Mouse (Mus musculus) kidney, embryonic 15.5 days (tissue): Measurements from ENCODE around the gene Ap3d1. TPM values are rescaled to one million over a fixed set of nuclear protein-coding genes. Genes with fewer than 3 reads are reported as not detected.

Experiments
- ATAC-seq: fragments of 200-750 bp; cut with Nextera tagmentation; replicated peaks from 2 replicates; pipeline ENCODE4 v1.8.0; 2017; ENCODE audit warnings: moderate TSS enrichment; ENCODE audit not compliant: low FRiP score
- H3K27ac ChIP-seq: fragments of 300-500 bp; sonication (generic); 2 replicates; pipeline ENCODE4 v1.5.1; 2015; ENCODE audit warnings: mild to moderate bottlenecking, inconsistent platforms
- H3K27me3 ChIP-seq: fragments of 300-500 bp; sonication (generic); 2 replicates; pipeline ENCODE4 v1.6.1; 2015; ENCODE audit warnings: inconsistent platforms
- H3K36me3 ChIP-seq: fragments of 300-500 bp; sonication (generic); 2 replicates; pipeline ENCODE4 v1.6.1; 2015; ENCODE audit warnings: inconsistent platforms
- H3K4me1 ChIP-seq: fragments of 300-500 bp; sonication (generic); 2 replicates; pipeline ENCODE4 v1.6.1; 2015; ENCODE audit warnings: inconsistent platforms
- H3K4me2 ChIP-seq: fragments of 300-500 bp; sonication (generic); 2 replicates; pipeline ENCODE4 v1.6.1; 2015; ENCODE audit warnings: moderate library complexity, mild to moderate bottlenecking, inconsistent platforms
- H3K4me3 ChIP-seq: fragments of 300-500 bp; sonication (generic); replicated peaks from 2 replicates; pipeline ENCODE4 v1.5.1; 2015; ENCODE audit warnings: mild to moderate bottlenecking, inconsistent platforms
- H3K9ac ChIP-seq: fragments of 300-500 bp; sonication (generic); 2 replicates; pipeline ENCODE4 v1.6.1; 2015; ENCODE audit warnings: mild to moderate bottlenecking, inconsistent platforms
- H3K9me3 ChIP-seq: fragments of 300-500 bp; sonication (generic); replicated peaks from 2 replicates; pipeline ENCODE4 v1.6.1; 2016; ENCODE audit warnings: inconsistent platforms
- WGBS: fragments of 180-500 bp; shearing (Covaris S2); methylation state at CpG from one replicate; pipeline ENCODE4 v1.1.7; 2015; ENCODE audit warnings: mixed read lengths; 5-methylcytosine and 5-hydroxymethylcytosine counted together
- polyA plus RNA-seq: library from polyadenylated mRNA; unstranded; fragments of >200 nt; fragmentation: Nextera tagmentation; extraction: Ambion mirVana; gene quantifications from 2 replicates; pipeline ENCODE4 v1.2.1, GENCODE M21; 2015

Gene Ap3d1
- polyA plus RNA-seq, 1 experiment from 2014 or later = 70.9 TPM

DNA sequence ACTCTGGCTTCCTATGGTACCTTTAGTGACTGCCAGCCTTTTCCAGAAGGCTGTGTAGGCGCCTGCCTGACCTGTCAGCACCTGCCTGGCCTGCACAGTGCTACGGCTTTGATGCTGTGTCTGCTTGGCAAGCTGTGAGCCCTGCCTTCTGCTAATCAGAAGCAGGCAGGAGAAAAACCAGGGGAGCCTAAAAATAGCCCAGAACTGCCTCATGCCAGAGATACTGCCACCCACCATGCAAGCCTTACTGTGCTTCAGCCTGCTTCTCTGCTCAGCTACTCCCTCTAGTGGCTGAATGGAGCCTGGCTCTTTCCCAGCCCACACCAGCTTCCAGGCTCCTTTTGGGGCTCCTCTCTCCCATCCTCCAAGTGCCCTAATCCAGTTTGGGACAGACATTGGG lies 32.5 kb upstream of the Ap3d1 start:
- peaks cover 100% of the 10 kb centered on the region for H3K36me3 ChIP-seq
- ATAC-seq = no peak
- no peak overlapping the region for H3K4me3 ChIP-seq
- H3K4me2 ChIP-seq = no peak overlapping the region
- H3K27ac ChIP-seq = peak overlapping the region; percentile 39; the same call in 1 of the 2 replicates
- H3K27me3 ChIP-seq = no peaks in the 10 kb centered on the region
- no peaks in the 10 kb centered on the region for H3K4me1 ChIP-seq
- 79% methylated on average over 2 of the region's 2 CpGs for WGBS
- H3K9me3 ChIP-seq = no peaks in the 10 kb centered on the region
- no peak overlapping the region for H3K9ac ChIP-seq

DNA sequence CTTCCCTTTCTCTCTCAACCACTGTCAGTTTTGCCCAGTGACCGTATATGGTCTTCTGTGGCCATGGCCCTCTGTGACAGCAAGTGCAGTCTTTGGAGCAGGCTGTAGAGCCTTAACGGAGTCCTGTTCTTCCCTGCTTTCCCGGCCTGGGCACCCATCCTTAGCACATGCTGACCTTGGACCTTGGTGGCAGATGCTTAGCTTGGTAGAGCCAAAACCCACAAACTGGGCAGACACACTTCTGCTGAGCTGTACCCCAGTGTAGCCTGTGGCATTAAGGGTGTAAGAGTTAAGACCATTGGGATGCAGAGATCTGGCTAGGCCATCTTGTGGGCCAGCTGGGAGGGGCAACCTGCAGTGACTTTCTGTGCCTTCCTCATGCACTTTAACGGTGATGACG lies 31.8 kb upstream of the Ap3d1 start:
- H3K9me3 ChIP-seq = no peaks in the 10 kb centered on the region
- H3K4me1 ChIP-seq = no peaks in the 10 kb centered on the region
- no peaks in the 10 kb centered on the region for H3K27me3 ChIP-seq
- no peak for ATAC-seq
- H3K4me2 ChIP-seq = no peak overlapping the region
- H3K4me3 ChIP-seq = no peak overlapping the region
- WGBS = 81% methylated on average over 5 of the region's 5 CpGs
- no peak overlapping the region for H3K27ac ChIP-seq
- H3K9ac ChIP-seq = no peak overlapping the region
- H3K36me3 ChIP-seq = peaks cover 100% of the 10 kb centered on the region

DNA sequence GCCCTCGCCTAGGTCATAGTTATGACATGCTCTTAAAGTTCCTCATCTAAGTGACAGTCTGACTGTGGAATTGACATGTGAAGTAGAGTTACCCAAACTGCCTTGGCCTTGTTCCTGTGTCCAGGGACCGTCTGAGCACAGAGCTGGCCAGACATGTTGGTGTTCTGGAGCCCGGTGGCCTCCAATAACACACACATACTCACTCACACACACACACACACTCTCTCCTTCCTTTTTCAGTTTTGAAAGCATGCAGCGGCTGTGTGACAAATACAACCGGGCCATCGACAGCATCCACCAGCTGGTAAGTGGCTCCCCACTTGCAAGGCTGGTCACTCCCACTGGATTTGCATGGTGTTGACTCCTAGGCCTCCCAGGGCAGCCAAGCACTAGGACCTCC lies 26.3 kb upstream of the Ap3d1 start:
- H3K4me2 ChIP-seq = no peak overlapping the region
- ATAC-seq = no peak
- H3K27me3 ChIP-seq = no peaks in the 10 kb centered on the region
- peaks cover 5% of the 10 kb centered on the region; the same call in 1 of the 2 replicates for H3K4me1 ChIP-seq
- WGBS = 90% methylated on average over 6 of the region's 6 CpGs
- H3K9me3 ChIP-seq = no peaks in the 10 kb centered on the region
- H3K4me3 ChIP-seq = no peak overlapping the region
- H3K36me3 ChIP-seq = peaks cover 82% of the 10 kb centered on the region
- H3K27ac ChIP-seq = no peak overlapping the region
- H3K9ac ChIP-seq = no peak overlapping the region

DNA sequence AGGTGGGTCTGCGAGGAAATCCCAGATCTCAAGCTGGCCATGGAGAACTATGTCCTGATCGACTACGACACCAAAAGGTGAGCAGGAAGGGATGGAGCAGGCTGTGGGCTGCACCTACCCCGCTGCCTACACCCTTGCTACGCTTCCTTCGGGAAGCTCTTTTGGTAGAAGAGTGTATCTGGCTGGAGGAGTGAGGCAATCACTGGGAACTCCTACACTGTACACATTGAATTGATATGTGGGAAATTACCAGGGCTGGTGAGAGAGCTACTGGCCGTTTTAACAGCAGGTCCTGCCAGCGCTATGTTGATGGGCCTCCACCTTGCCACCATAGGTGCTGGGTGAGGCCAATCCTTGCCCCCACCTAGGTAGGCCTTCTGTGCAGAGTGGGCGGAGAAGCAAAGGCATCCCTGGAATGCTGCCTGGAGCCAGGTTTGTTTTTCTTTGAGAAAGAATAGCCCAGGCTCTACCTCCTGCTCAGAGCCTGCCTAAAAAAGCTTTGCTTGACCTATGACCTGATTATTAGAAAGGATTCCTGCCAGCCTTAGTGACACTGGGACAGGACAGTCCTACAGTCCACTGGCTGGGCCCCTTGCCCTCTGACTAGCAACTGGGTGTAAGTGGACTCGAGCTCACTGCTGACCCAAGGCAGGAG lies 24.2 kb upstream of the Ap3d1 start:
- peaks cover 62% of the 10 kb centered on the region for H3K36me3 ChIP-seq
- 84% methylated on average over 10 of the region's 10 CpGs for WGBS
- no peaks in the 10 kb centered on the region for H3K27me3 ChIP-seq
- H3K9me3 ChIP-seq = no peaks in the 10 kb centered on the region
- H3K4me1 ChIP-seq = peaks cover 10% of the 10 kb centered on the region
- H3K27ac ChIP-seq = peak overlapping the region; percentile 41; the same call in 1 of the 2 replicates
- no peak for ATAC-seq
- H3K4me3 ChIP-seq = no peak overlapping the region
- no peak overlapping the region for H3K9ac ChIP-seq
- no peak overlapping the region for H3K4me2 ChIP-seq

DNA sequence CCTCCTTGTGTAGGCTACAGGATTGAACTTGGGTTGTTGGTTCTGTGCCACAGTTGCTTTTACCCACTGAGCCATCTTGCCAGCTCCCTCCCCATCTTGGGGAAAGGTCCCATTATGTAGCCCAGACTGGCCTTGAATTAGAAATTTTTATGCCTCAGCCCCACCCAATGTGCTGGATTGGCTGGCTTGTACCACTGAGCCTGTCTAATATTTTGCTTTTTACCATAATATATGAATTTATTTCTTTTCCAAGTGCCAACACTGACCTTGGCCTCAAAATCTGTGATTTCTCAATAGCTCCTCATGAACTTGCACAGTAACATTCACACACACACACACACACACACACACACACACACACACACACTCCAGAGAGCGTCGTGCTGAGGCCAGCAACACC lies 23.7 kb upstream of the Ap3d1 start:
- H3K4me2 ChIP-seq = no peak overlapping the region
- no peaks in the 10 kb centered on the region for H3K27me3 ChIP-seq
- no peak for ATAC-seq
- no peak overlapping the region for H3K4me3 ChIP-seq
- no peak overlapping the region for H3K9ac ChIP-seq
- 80% methylated on average over 2 of the region's 2 CpGs for WGBS
- H3K27ac ChIP-seq = 0 out of 2 replicates have a peak overlapping the region, but pooled peaks have one; percentile 41
- H3K9me3 ChIP-seq = no peaks in the 10 kb centered on the region
- peaks cover 56% of the 10 kb centered on the region for H3K36me3 ChIP-seq
- peaks cover 16% of the 10 kb centered on the region for H3K4me1 ChIP-seq

DNA sequence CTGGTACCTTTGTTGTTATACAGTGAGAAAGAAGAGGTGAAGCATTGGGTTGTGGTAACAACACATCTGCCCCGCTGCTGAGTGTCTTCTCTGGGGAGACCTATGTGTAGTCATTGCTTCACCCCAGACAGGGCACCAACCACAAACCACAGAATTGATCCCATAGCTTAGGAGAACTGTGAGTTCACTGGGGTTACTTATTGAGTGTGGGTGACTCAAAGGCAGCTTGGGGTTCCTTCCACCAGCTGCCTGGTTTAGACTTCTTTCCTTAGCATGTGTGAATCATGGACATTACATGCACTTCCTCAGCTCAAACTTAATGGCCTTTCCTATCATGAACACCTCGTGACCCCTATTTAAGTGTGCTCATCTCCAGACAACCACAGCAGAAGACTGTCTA lies 21.4 kb upstream of the Ap3d1 start:
- Histone ChIP-seq H3K9ac (no peak overlapping the region), H3K4me2 (no peak overlapping the region), H3K9me3 (no peaks in the 10 kb centered on the region), H3K4me1 (peaks cover 29% of the 10 kb centered on the region), H3K4me3 (no peak overlapping the region), H3K27me3 (no peaks in the 10 kb centered on the region), H3K27ac (no peak overlapping the region), H3K36me3 (peaks cover 35% of the 10 kb centered on the region)
- 95% methylated on average over 2 of the region's 2 CpGs for WGBS
- ATAC-seq = no peak

DNA sequence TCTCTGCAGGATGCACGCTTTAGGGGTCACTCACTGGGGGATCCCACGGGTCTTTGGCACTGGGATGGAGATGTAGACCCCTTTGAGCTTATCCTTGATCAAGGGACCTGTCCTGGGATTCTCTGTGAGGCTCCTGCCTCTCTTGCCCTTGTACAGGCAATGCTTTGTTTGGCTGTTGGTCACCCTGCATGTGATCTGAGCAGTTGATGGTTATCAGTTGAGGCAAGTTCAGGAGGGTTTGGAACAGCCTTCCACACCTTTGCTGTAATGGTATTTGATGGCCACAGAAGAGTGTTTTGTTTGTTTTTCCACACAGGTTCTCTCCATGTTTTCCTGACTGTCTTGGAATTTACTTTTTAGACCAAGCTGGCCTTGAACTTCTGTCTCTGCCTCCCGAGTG lies 19.8 kb upstream of the Ap3d1 start:
- Histone ChIP-seq H3K4me3 (no peak overlapping the region), H3K9ac (no peak overlapping the region), H3K4me1 (peaks cover 46% of the 10 kb centered on the region), H3K4me2 (no peak overlapping the region), H3K27ac (no peak overlapping the region), H3K9me3 (no peaks in the 10 kb centered on the region), H3K27me3 (no peaks in the 10 kb centered on the region), H3K36me3 (peaks cover 20% of the 10 kb centered on the region)
- 56% methylated on average over 3 of the region's 3 CpGs for WGBS
- no peak for ATAC-seq

DNA sequence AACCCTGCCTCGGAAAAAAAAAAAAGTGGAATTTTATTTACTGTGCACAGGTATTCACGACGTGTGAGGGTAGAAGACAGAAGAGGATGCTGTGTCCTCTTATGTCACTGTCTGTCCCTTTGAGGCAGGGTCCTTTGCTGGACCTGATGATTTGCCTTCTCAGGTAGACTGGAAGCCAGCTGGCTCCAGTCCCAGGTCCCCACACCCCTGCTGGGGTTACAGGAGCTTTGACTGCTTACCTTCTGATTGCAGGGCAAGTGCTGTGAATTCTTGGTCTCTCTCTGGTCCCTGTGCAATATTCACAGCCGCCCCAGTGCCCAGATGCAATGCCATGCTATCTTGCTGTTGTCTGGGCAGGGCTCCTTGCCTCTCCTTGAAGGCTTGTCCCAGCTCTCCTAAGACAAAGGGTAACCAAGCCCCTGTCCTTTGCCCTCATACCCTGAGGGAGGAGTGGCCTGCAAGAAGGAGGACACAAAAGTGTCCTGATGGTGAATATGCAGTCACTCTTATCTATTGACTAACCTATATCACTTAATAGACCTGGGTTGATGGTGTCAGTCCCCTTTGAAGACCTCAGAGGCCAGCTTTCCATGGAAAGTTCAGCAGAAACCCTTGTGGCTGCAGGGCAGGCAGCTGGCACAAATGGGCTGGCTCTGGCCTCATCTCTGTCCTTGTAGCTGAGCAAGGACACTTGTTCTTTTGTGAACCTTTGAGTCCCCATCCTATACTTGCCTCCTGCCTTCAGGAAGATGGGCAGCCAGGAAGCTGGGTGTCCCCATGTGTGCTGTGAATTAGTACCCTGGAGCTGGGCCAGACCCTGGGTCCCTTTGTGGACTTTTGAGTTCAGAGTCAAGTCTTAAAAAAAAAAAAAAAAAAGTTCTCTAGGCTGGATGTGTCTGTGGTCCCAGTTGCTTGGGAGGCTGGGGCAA lies 18.8 kb upstream of the Ap3d1 start:
- Histone ChIP-seq H3K9me3 (no peaks in the 10 kb centered on the region), H3K27ac (no peak overlapping the region), H3K36me3 (peaks cover 10% of the 10 kb centered on the region), H3K4me2 (no peak overlapping the region), H3K4me3 (no peak overlapping the region), H3K27me3 (no peaks in the 10 kb centered on the region), H3K9ac (no peak overlapping the region), H3K4me1 (peaks cover 51% of the 10 kb centered on the region)
- 85% methylated on average over 4 of the region's 4 CpGs for WGBS
- ATAC-seq = no peak

DNA sequence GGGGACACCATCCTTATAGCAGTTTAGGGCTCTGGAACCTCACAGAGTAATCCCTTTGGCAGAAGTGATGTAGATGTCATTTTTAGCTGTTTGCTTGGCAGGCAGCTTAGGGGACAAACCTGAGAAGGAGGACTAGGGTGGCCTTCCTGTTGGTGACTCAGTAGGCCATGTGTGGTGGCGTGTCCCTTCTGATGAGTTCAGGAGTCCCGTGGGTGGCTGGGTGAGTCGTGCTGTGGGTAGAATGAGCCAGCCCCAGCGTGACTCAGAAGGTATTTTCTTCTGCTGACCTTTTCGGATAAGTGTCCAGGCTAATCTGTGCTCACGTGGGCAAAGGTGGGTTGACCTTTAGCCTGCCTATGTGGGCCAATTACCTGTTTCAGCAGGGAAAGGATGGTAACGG lies 16.6 kb upstream of the Ap3d1 start:
- WGBS = 78% methylated on average over 7 of the region's 7 CpGs
- Histone ChIP-seq H3K4me1 (peaks cover 58% of the 10 kb centered on the region), H3K36me3 (no peaks in the 10 kb centered on the region)

DNA sequence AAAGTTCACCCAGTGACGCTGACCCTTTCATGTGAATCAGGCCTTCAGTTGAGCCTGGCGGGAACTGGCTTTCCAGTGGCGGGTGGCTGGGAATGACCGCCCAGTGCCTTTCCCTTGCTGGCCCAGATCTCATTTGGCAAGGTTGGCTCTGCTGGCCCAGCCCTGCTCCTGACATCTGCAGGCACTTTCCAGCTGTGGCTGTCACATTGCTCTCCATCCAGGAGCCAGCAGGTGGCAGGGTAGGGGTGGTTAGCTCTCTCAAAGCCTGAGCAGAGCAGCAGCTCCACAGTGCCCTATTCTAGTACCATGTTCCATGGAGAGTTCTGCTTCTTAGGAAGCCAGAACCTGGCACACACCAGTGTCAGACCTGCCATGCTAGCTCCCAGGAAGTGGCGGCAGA lies 15.7 kb upstream of the Ap3d1 start:
- Histone ChIP-seq H3K4me3 (0 out of 2 replicates have a peak overlapping the region, but pooled peaks have one; percentile 4), H3K9me3 (no peaks in the 10 kb centered on the region), H3K36me3 (no peaks in the 10 kb centered on the region), H3K27ac (no peak overlapping the region), H3K9ac (no peak overlapping the region), H3K4me1 (peaks cover 59% of the 10 kb centered on the region), H3K4me2 (peak overlapping the region; percentile 87; the same call in 1 of the 2 replicates), H3K27me3 (no peaks in the 10 kb centered on the region)
- 37% methylated on average over 5 of the region's 5 CpGs for WGBS
- no peak; the same call in 1 of the 2 replicates for ATAC-seq

More for the DNA sequence above, 16.6 kb upstream of the Ap3d1 start:
- ATAC-seq = no peak
- H3K27ac ChIP-seq = no peak overlapping the region
- H3K27me3 ChIP-seq = no peaks in the 10 kb centered on the region
- no peaks in the 10 kb centered on the region for H3K9me3 ChIP-seq
- no peak overlapping the region for H3K9ac ChIP-seq
- no peak overlapping the region for H3K4me2 ChIP-seq
- no peak overlapping the region for H3K4me3 ChIP-seq

DNA sequence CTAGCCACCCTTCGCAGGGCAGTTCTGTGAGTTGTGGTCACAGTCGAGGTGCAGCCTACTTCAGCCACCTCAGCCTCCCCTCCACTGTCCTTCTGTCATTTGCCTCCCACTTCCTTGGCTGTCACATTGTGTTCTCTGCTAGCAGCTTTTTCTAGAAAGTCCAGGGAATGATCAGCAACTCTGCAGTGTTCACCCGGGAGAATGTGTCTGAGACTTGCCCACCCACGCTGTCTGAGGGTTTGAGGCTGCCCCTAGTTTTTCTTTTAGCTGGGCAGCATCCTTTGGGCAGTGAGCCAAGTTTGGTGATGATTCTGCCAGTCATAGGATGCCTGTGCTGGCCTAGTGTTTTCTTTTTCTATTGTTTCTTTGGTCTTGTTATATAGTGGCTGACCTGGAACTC lies 14.9 kb upstream of the Ap3d1 start:
- ATAC-seq = no peak
- H3K9ac ChIP-seq = peak overlapping the region; percentile 98; the same call in 1 of the 2 replicates
- WGBS = 52% methylated on average over 4 of the region's 4 CpGs
- H3K36me3 ChIP-seq = no peaks in the 10 kb centered on the region
- H3K27me3 ChIP-seq = no peaks in the 10 kb centered on the region
- peak overlapping the region; percentile 65 for H3K4me3 ChIP-seq
- H3K4me2 ChIP-seq = peak overlapping the region; percentile 87
- no peaks in the 10 kb centered on the region for H3K9me3 ChIP-seq
- 0 out of 2 replicates have a peak overlapping the region, but pooled peaks have one; percentile 1 for H3K27ac ChIP-seq
- peaks cover 67% of the 10 kb centered on the region for H3K4me1 ChIP-seq

DNA sequence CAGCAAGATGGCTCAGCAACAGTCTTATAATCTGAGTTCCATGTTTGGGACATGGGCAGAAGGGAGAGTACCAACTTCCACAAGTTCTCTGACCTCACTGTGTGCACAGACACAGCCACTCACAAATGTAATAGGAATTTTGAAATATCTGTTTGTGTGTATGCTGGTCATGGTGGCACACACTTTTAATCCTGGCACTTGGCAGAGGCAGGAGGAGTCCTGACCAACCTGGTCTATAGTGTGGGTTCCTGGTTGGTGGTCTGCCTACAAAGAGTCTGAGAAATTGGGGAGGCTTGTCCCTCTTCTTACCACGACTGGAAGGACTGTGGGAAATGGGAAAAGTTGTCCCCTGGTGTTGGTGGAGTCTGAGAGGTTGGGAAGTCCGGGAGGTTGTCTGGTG lies 14.4 kb upstream of the Ap3d1 start:
- H3K4me1 ChIP-seq = peaks cover 68% of the 10 kb centered on the region
- H3K9ac ChIP-seq = peak overlapping the region; percentile 98
- no peaks in the 10 kb centered on the region for H3K36me3 ChIP-seq
- no peaks in the 10 kb centered on the region for H3K9me3 ChIP-seq
- no peak for ATAC-seq
- H3K4me2 ChIP-seq = peak overlapping the region; percentile 87
- WGBS = 65% methylated on average over 2 of the region's 2 CpGs
- peak overlapping the region; percentile 65 for H3K4me3 ChIP-seq
- H3K27me3 ChIP-seq = no peaks in the 10 kb centered on the region
- 0 out of 2 replicates have a peak overlapping the region, but pooled peaks have one; percentile 1 for H3K27ac ChIP-seq
